Mouse (Mus musculus): ENCODE results near the gene Cldn4. TPM values are rescaled to one million over a fixed set of nuclear protein-coding genes. Genes with fewer than 3 reads are reported as not detected.
A peak's percentile ranks its signal among the peaks of the same experiment; 100 is the strongest.

The Cldn4 gene
- polyA plus RNA-seq, 2 experiments = 50.0 to 61.5 TPM

DNA sequence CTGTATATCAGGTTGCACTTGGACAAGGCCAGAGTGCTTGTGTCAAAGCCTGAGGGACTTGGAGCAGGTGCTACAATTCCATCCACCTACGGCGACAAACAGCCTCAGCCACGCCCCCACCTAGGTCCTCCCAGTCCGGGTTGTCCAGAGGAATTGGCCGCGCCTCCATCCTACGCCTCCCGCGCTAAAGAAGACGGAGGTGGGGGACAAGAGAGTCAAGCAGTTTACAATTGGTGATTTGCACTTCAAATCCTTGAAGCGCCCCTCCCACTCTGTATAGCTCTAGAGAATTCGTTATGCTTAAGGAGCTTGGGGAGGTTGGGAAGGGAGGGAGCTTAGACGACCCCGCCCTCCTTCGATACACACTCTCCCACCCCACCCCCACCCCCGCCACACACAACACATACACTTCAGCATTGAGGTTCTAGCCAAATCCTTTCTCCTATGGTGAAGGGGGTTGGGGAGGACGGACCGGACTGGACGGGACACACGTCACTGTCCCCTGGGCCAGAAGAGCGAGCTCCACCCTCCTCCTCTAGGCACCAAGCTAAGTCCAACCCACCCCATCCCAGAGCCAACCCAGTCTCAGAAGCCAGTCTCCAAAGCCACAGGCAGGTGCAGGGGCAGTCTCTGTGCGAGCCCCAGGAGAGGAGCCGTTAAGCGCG lies 39.0 kb upstream of the Cldn4 start, which contains the start of gene Cldn3:
Gene Cldn3 (plus strand): TSS at position 582 of the 665 bp plus-strand sequence.
- DNase-seq (ENCODE audit: low spot score) (no peak), ATAC-seq (ENCODE audit: low FRiP score, low read depth) (peak; percentile 45; the same call in 1 of the 2 replicates)
- H3K4me2 ChIP-seq (replicated peaks; ENCODE audit: low read depth, low read length, severe bottlenecking) = peak within 1 kb of the TSS; percentile 42
- under 1% methylated on average over 22 of the region's 25 CpGs for WGBS
- H3K36me3 ChIP-seq (ENCODE audit: control insufficient read depth, insufficient read depth, low read length) = no peaks in the 10 kb centered on the region
- no peak within 1 kb of the TSS for H3K27ac ChIP-seq (replicated peaks; ENCODE audit: low read depth, low read length)
- peaks cover 37% of the 10 kb centered on the region for H3K27me3 ChIP-seq (ENCODE audit: control insufficient read depth, insufficient read depth, low read length)
- TF ChIP-seq POLR2A (IDR thresholded peaks at IDR 0.05; ENCODE audit: borderline replicate concordance, extremely low read depth, insufficient read depth, insufficient read length) = no peak
- H3K4me1 ChIP-seq (ENCODE audit: control insufficient read depth, insufficient read depth, low read length) = peaks cover 14% of the 10 kb centered on the region
- H3K9me3 ChIP-seq (ENCODE audit: control insufficient read depth, low read length) = no peaks in the 10 kb centered on the region
- H3K4me3 ChIP-seq (replicated peaks; ENCODE audit: low read length) = peak within 1 kb of the TSS; percentile 27
- H3K9ac ChIP-seq (ENCODE audit: low read depth, low read length, severe bottlenecking) = no peak within 1 kb of the TSS

DNA sequence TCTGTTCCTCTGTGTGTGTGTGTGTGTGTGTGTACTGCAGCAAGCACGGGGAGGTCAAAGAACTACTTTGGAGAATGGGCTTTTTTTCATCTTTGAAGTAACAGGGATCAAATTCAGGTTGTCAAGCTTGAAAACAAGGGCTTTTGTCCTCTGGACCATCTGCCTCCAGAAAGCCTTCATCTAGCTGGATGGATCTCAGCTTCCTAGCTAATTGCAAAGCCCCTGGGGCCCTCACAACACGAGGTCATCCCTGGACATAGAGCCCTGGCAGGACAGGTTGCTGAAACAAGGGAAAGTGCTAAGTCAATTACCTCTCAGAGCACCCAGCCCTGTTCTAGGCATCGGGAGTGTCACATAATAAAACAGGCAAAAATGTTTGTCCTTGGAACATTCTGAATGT lies 37.0 kb upstream of the Cldn4 start:
- TF ChIP-seq POLR2A (IDR thresholded peaks at IDR 0.05; ENCODE audit: borderline replicate concordance, extremely low read depth, insufficient read depth, insufficient read length) = no peak
- Histone ChIP-seq H3K9me3 (ENCODE audit: control insufficient read depth, low read length) (no peaks in the 10 kb centered on the region), H3K9ac (ENCODE audit: low read depth, low read length, severe bottlenecking) (no peak overlapping the region), H3K36me3 (ENCODE audit: control insufficient read depth, insufficient read depth, low read length) (no peaks in the 10 kb centered on the region), H3K4me3 (replicated peaks; ENCODE audit: low read length) (no peak overlapping the region), H3K4me1 (ENCODE audit: control insufficient read depth, insufficient read depth, low read length) (peaks cover 14% of the 10 kb centered on the region), H3K27me3 (ENCODE audit: control insufficient read depth, insufficient read depth, low read length) (peaks cover 37% of the 10 kb centered on the region), H3K27ac (replicated peaks; ENCODE audit: low read depth, low read length) (no peak overlapping the region), H3K4me2 (replicated peaks; ENCODE audit: low read depth, low read length, severe bottlenecking) (no peak overlapping the region)
- no peak for DNase-seq (ENCODE audit: low spot score)
- no peak for ATAC-seq (ENCODE audit: low FRiP score, low read depth)
- 16% methylated on average over 3 of the region's 3 CpGs for WGBS

DNA sequence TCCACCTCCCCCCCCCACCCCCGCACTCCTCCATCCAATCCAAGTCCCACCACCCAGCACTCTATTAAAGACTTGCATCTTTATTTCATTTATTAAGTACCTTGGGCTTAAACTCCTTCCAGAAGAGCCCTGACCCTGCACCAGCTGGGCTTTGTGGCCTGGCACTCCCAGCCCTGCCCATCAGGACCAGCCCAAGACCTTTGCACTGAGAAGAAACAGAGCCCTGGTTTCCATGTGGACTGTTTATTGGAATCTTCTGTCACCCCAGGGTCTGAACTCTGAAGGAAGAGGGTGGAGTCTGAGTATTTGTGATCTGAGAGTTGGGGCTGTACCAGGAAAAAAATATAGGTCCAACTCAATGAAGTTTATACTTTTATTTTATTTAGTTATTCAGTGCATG lies 36.4 kb upstream of the Cldn4 start:
- peaks cover 37% of the 10 kb centered on the region for H3K27me3 ChIP-seq (ENCODE audit: control insufficient read depth, insufficient read depth, low read length)
- H3K4me2 ChIP-seq (replicated peaks; ENCODE audit: low read depth, low read length, severe bottlenecking) = no peak overlapping the region
- ATAC-seq (ENCODE audit: low FRiP score, low read depth) = no peak
- 100% methylated on average over 1 of the region's 1 CpGs for WGBS
- no peak for DNase-seq (ENCODE audit: low spot score)
- no peak overlapping the region for H3K27ac ChIP-seq (replicated peaks; ENCODE audit: low read depth, low read length)
- no peaks in the 10 kb centered on the region for H3K9me3 ChIP-seq (ENCODE audit: control insufficient read depth, low read length)
- H3K4me3 ChIP-seq (replicated peaks; ENCODE audit: low read length) = no peak overlapping the region
- H3K9ac ChIP-seq (ENCODE audit: low read depth, low read length, severe bottlenecking) = no peak overlapping the region
- peaks cover 14% of the 10 kb centered on the region for H3K4me1 ChIP-seq (ENCODE audit: control insufficient read depth, insufficient read depth, low read length)
- no peak for TF ChIP-seq POLR2A (IDR thresholded peaks at IDR 0.05; ENCODE audit: borderline replicate concordance, extremely low read depth, insufficient read depth, insufficient read length)
- no peaks in the 10 kb centered on the region for H3K36me3 ChIP-seq (ENCODE audit: control insufficient read depth, insufficient read depth, low read length)

DNA sequence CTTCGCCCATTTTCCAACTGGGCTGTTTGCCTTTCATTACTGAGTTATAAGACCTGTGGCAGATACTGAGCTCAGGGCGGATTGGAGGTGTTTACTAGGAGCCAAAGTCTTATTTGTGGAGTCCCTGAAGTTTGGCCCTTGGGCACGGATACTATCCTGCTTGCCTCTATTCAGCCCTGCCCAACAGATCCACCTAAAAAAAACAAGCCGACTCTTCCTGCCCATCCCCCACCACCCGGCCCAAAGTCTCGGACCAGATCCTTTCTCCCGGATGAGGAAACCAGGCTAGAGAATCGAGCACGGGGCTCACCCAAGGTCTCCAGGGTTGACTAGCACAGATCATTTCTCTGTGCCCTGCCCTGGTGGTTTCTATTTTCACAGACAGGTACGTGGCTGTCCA lies 34.4 kb upstream of the Cldn4 start:
- ATAC-seq (ENCODE audit: low FRiP score, low read depth) (no peak), DNase-seq (ENCODE audit: low spot score) (no peak)
- Histone ChIP-seq H3K9me3 (ENCODE audit: control insufficient read depth, low read length) (no peaks in the 10 kb centered on the region), H3K27ac (replicated peaks; ENCODE audit: low read depth, low read length) (no peak overlapping the region), H3K4me2 (replicated peaks; ENCODE audit: low read depth, low read length, severe bottlenecking) (no peak overlapping the region), H3K9ac (ENCODE audit: low read depth, low read length, severe bottlenecking) (no peak overlapping the region), H3K4me3 (replicated peaks; ENCODE audit: low read length) (no peak overlapping the region), H3K4me1 (ENCODE audit: control insufficient read depth, insufficient read depth, low read length) (peaks cover 9% of the 10 kb centered on the region), H3K36me3 (ENCODE audit: control insufficient read depth, insufficient read depth, low read length) (no peaks in the 10 kb centered on the region), H3K27me3 (ENCODE audit: control insufficient read depth, insufficient read depth, low read length) (peaks cover 17% of the 10 kb centered on the region)
- TF ChIP-seq POLR2A (IDR thresholded peaks at IDR 0.05; ENCODE audit: borderline replicate concordance, extremely low read depth, insufficient read depth, insufficient read length) = no peak
- WGBS = 68% methylated on average over 10 of the region's 10 CpGs

DNA sequence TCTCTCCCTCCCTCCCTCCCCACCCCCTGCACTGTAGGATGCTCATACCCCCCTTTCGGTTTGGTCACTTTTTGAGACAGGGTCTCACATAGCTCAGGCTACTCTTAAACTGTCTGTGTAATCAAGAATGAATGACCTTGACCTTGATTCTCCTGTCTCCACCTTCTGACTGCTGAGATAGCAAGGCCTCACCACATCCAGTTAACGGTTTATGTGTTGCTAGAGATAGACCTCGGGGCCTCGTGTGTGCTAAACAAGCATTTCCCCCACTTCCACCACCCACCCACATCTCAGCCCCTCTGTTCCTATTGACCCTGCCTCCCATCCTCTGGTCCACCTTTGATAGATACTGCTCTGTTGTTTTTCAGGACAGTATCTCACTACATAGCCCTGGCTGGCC lies 31.1 kb upstream of the Cldn4 start:
- DNase-seq (ENCODE audit: low spot score) (no peak), ATAC-seq (ENCODE audit: low FRiP score, low read depth) (no peak)
- no peak overlapping the region for H3K27ac ChIP-seq (replicated peaks; ENCODE audit: low read depth, low read length)
- H3K4me3 ChIP-seq (replicated peaks; ENCODE audit: low read length) = no peak overlapping the region
- H3K36me3 ChIP-seq (ENCODE audit: control insufficient read depth, insufficient read depth, low read length) = no peaks in the 10 kb centered on the region
- no peaks in the 10 kb centered on the region for H3K27me3 ChIP-seq (ENCODE audit: control insufficient read depth, insufficient read depth, low read length)
- H3K9me3 ChIP-seq (ENCODE audit: control insufficient read depth, low read length) = no peaks in the 10 kb centered on the region
- H3K9ac ChIP-seq (ENCODE audit: low read depth, low read length, severe bottlenecking) = no peak overlapping the region
- 81% methylated on average over 4 of the region's 4 CpGs for WGBS
- no peaks in the 10 kb centered on the region for H3K4me1 ChIP-seq (ENCODE audit: control insufficient read depth, insufficient read depth, low read length)
- no peak for TF ChIP-seq POLR2A (IDR thresholded peaks at IDR 0.05; ENCODE audit: borderline replicate concordance, extremely low read depth, insufficient read depth, insufficient read length)
- H3K4me2 ChIP-seq (replicated peaks; ENCODE audit: low read depth, low read length, severe bottlenecking) = no peak overlapping the region

Data from limb, embryonic 14.5 days (tissue).